ENCODE assay signal across 14 mouse cellular contexts in genomic region chr7:90043526-90043925, GRCm38 (mm10).
DNase-seq lines count a peak whose midpoint lies in the region; ATAC-seq and TF ChIP-seq lines count a peak whose summit lies in the region.
"Had no signal": no experiment of that assay in that cellular context is flagged by ENCODE, and none has a peak within 500 bp of the region (broad histone marks: within the 10 kb centered on the region; RNA-seq: fewer than 3 reads in every experiment).

No protein-coding gene starts in this region.

- no peak overlapping the region for H3K27ac ChIP-seq in liver, adult 2 months (replicated peaks; ENCODE audit: insufficient read depth, low read depth, low read length)
- H3K27ac ChIP-seq in brown adipose tissue, adult 24 weeks (replicated peaks; ENCODE audit: low read depth, low read length) = peak overlapping the region; percentile 98
- H3K27ac ChIP-seq in liver, embryonic 16.5 days (ENCODE audit: low read length) = peak overlapping the region; percentile 91
- H3K27ac ChIP-seq: embryonic facial prominence, embryonic 15.5 days; forebrain, embryonic 13.5 days; heart, embryonic 10.5 days; midbrain, embryonic 15.5 days had no signal

- peak overlapping the region; percentile 42; the same call in 1 of the 2 replicates for H3K4me2 ChIP-seq in liver, embryonic 16.5 days (ENCODE audit: low read depth, low read length)
- H3K4me2 ChIP-seq: embryonic facial prominence, embryonic 15.5 days; forebrain, embryonic 13.5 days; midbrain, embryonic 15.5 days had no signal

- peak; percentile 67 for DNase-seq in liver, adult 2 months (ENCODE audit: extremely low read depth, low read depth, low spot score)
- no peak for DNase-seq in liver
- DNase-seq in adrenal gland, adult 8-10 months = peak; percentile 69
- no peak for DNase-seq in right cerebral cortex, postnatal 10 days (ENCODE audit: low spot score in 2 of 2)
- DNase-seq in layer of hippocampus, postnatal 36 days = no peak
- no peak for DNase-seq in embryo, embryonic 9.5 days (ENCODE audit: extremely low spot score)
- DNase-seq: cerebellum, adult 11 months; right cerebral cortex, postnatal 14 days had no signal

- H3K27me3 ChIP-seq in liver, adult 2 months (ENCODE audit: control insufficient read depth, insufficient read depth, low read length) = no peaks in the 10 kb centered on the region
- no peaks in the 10 kb centered on the region for H3K27me3 ChIP-seq in liver, embryonic 16.5 days (ENCODE audit: control insufficient read depth, insufficient read depth, low read depth, low read length)
- H3K27me3 ChIP-seq: embryonic facial prominence, embryonic 15.5 days; forebrain, embryonic 13.5 days; midbrain, embryonic 15.5 days had no signal

- H3K9ac ChIP-seq in liver, adult 2 months (ENCODE audit: low read depth, low read length) = no peak overlapping the region
- H3K9ac ChIP-seq in liver, embryonic 16.5 days (ENCODE audit: low read depth, low read length) = no peak overlapping the region
- H3K9ac ChIP-seq: embryonic facial prominence, embryonic 15.5 days; forebrain, embryonic 13.5 days; midbrain, embryonic 15.5 days had no signal

- peaks cover 33% of the 10 kb centered on the region for H3K4me1 ChIP-seq in liver, adult 2 months (ENCODE audit: control insufficient read depth, insufficient read depth, low read length)
- peaks cover 45% of the 10 kb centered on the region for H3K4me1 ChIP-seq in brown adipose tissue, adult 24 weeks (ENCODE audit: control insufficient read depth, insufficient read depth, insufficient read length, low read length)
- peaks cover 73% of the 10 kb centered on the region for H3K4me1 ChIP-seq in liver, embryonic 16.5 days (ENCODE audit: control insufficient read depth, low read depth, low read length)
- H3K4me1 ChIP-seq: forebrain, embryonic 13.5 days had no signal

- no peak overlapping the region for H3K4me3 ChIP-seq in liver, adult 2 months (ENCODE audit: insufficient read depth, low read depth, low read length)
- no peak overlapping the region for H3K4me3 ChIP-seq in brown adipose tissue, adult 24 weeks (ENCODE audit: insufficient read depth, low read depth, low read length)
- H3K4me3 ChIP-seq in liver, embryonic 16.5 days (ENCODE audit: low read depth, low read length) = no peak overlapping the region
- H3K4me3 ChIP-seq: embryonic facial prominence, embryonic 15.5 days; forebrain, embryonic 13.5 days; heart, embryonic 10.5 days; midbrain, embryonic 15.5 days had no signal

- no peaks in the 10 kb centered on the region for H3K9me3 ChIP-seq in liver, embryonic 16.5 days (replicated peaks; ENCODE audit: control insufficient read depth, low read length)
- H3K9me3 ChIP-seq: embryonic facial prominence, embryonic 15.5 days; forebrain, embryonic 13.5 days; heart, embryonic 10.5 days; midbrain, embryonic 15.5 days had no signal

- WGBS in liver, adult 2 months = 50% methylated on average over 8 of the region's 8 CpGs
- 76% methylated on average over 8 of the region's 8 CpGs for WGBS in liver, embryonic 16.5 days (ENCODE audit: insufficient replicate concordance)

- no peak for TF ChIP-seq POLR2A in liver, adult 2 months (IDR thresholded peaks at IDR 0.05; ENCODE audit: extremely low read depth, insufficient read depth, low read length)

- no peaks in the 10 kb centered on the region for H3K79me2 ChIP-seq in liver, adult 2 months (ENCODE audit: control insufficient read depth, insufficient read depth, low read length)

- no peaks in the 10 kb centered on the region for H3K36me3 ChIP-seq in liver, adult 2 months (ENCODE audit: control insufficient read depth, insufficient read depth, low read length)
- H3K36me3 ChIP-seq in liver, embryonic 16.5 days (ENCODE audit: control insufficient read depth, insufficient read depth) = no peaks in the 10 kb centered on the region
- H3K36me3 ChIP-seq: embryonic facial prominence, embryonic 15.5 days; heart, embryonic 10.5 days; midbrain, embryonic 15.5 days had no signal

- ATAC-seq in liver, embryonic 16.5 days (ENCODE audit: low read depth) = no peak
- ATAC-seq: forebrain, embryonic 13.5 days; midbrain, embryonic 15.5 days had no signal

- TF ChIP-seq CTCF in liver, adult 2 months (IDR thresholded peaks at IDR 0.05; ENCODE audit: low read depth, low read length) = no peak

Comparison
In these comparisons a context has a peak if more than half of its experiments do, and no peak if none do; other contexts are left out.
1. DNase-seq: peak in liver, adult 2 months (single experiment) and adrenal gland, adult 8-10 months (single experiment); none in liver (single experiment), right cerebral cortex, postnatal 10 days (0 of 2), layer of hippocampus, postnatal 36 days (0 of 2) and embryo, embryonic 9.5 days (single experiment).